Mouse (Mus musculus) stomach, embryonic 14.5 days (tissue): ENCODE measurements around the gene Rgs7bp. TPM values are rescaled to one million over a fixed set of nuclear protein-coding genes. Genes with fewer than 3 reads are reported as not detected.

Experiments
- ATAC-seq: fragments of 200-750 bp; cut with Nextera tagmentation; 2 replicates; pipeline ENCODE4 v1.8.0; 2017; ENCODE audit warnings: low read depth, moderate TSS enrichment; ENCODE audit not compliant: insufficient number of reproducible peaks, insufficient read depth, low FRiP score
- H3K27ac ChIP-seq: fragments of 300-500 bp; sonication (generic); 2 replicates; pipeline ENCODE4 v1.5.1; 2014; ENCODE audit warnings: mild to moderate bottlenecking, low read length, moderate library complexity, mixed read lengths
- H3K27me3 ChIP-seq: fragments of 300-500 bp; sonication (generic); 2 replicates; pipeline ENCODE4 v1.6.1; 2014; ENCODE audit warnings: low read length, control low read depth, mixed read lengths; ENCODE audit not compliant: control insufficient read depth, insufficient read depth
- H3K36me3 ChIP-seq: fragments of 300-500 bp; sonication (generic); 2 replicates; pipeline ENCODE4 v1.6.1; 2014; ENCODE audit warnings: mild to moderate bottlenecking, control low read depth, low read length, moderate library complexity, mixed read lengths; ENCODE audit not compliant: control insufficient read depth, insufficient read depth
- H3K4me1 ChIP-seq: fragments of 300-500 bp; sonication (generic); 2 replicates; pipeline ENCODE4 v1.6.1; 2014; ENCODE audit warnings: low read length, control low read depth, mixed read lengths; ENCODE audit not compliant: control insufficient read depth, insufficient read depth
- H3K4me2 ChIP-seq: fragments of 300-500 bp; sonication (generic); replicated peaks from 2 replicates; pipeline ENCODE4 v1.6.1; 2014; ENCODE audit warnings: low read depth, low read length, control low read depth
- H3K4me3 ChIP-seq: fragments of 300-500 bp; sonication (generic); 2 replicates; pipeline ENCODE4 v1.5.1; 2014; ENCODE audit warnings: low read depth, low read length, control low read depth
- H3K9ac ChIP-seq: fragments of 300-500 bp; sonication (generic); replicated peaks from 2 replicates; pipeline ENCODE4 v1.6.1; 2014; ENCODE audit warnings: low read depth, mild to moderate bottlenecking, control low read depth, low read length, moderate library complexity, mixed read lengths
- H3K9me3 ChIP-seq: fragments of 300-500 bp; sonication (generic); 2 replicates; pipeline ENCODE4 v1.6.1; 2016; ENCODE audit warnings: low read depth, low read length, control low read depth; ENCODE audit not compliant: control insufficient read depth
- WGBS: fragments of 180-500 bp; shearing (Covaris S2); extraction: QIAGEN DNeasy Blood & Tissue Kit; methylation state at CpG from one replicate; pipeline ENCODE4 v1.1.7; 2014; 5-methylcytosine and 5-hydroxymethylcytosine counted together
- polyA plus RNA-seq: library from polyadenylated mRNA; unstranded; fragments of >200 nt; fragmentation: Nextera tagmentation; extraction: Ambion mirVana; gene quantifications from 2 replicates; pipeline ENCODE4 v1.2.1, GENCODE M21; 2014

Rgs7bp gene
- polyA plus RNA-seq = 1.5 and 1.7 TPM in 2 replicates

DNA sequence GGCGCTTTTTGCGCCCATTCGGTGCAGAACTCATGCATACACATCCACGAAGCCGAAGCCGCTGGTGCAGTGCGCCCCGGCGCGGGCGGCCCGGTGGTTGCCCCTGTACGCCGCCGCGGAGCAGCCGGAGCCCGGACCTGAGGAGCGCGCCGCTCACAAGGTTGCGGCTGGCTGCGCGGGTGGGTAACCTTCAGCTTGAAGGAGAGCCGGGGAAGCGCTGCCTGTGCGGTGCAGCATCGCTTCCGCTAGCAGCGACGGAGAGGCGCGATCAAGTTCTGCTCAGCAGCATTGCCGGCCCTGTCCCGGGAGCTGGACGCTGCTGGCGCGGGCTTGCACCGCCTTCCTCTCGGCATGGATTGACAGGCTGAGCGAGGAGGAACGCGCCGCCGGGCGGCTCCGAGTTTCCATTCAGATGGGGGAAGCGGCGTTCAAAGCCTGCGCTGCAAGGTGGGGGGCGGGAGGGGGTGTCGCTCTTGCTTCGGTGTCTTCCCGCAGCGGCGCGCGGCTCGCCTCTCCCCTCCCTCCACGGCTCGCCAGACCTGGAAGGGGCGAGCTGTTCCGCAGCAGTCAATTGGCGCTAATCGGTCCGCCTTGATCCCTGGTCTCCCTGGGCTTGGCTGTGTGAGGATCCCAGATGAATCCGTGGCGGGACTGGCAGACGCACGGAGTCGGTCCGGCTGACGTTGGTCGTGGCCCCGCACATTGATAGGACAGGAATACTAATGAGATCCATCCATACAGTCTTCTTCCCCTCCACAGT lies at the start of gene Rgs7bp:
Gene Rgs7bp, minus strand, starts transcription at position 750 of the 760 bp plus-strand sequence.
- Histone ChIP-seq H3K4me1 (no peaks in the 10 kb centered on the region), H3K36me3 (no peaks in the 10 kb centered on the region), H3K9ac (peak within 1 kb of the TSS; percentile 40; the same call in 1 of the 2 replicates), H3K27ac (no peak within 1 kb of the TSS; the same call in 1 of the 2 replicates), H3K27me3 (no peaks in the 10 kb centered on the region), H3K4me2 (peak within 1 kb of the TSS; percentile 87), H3K9me3 (no peaks in the 10 kb centered on the region), H3K4me3 (peak within 1 kb of the TSS; percentile 57)
- ATAC-seq = peak; percentile 83
- WGBS = under 1% methylated on average over 67 of the region's 75 CpGs

DNA sequence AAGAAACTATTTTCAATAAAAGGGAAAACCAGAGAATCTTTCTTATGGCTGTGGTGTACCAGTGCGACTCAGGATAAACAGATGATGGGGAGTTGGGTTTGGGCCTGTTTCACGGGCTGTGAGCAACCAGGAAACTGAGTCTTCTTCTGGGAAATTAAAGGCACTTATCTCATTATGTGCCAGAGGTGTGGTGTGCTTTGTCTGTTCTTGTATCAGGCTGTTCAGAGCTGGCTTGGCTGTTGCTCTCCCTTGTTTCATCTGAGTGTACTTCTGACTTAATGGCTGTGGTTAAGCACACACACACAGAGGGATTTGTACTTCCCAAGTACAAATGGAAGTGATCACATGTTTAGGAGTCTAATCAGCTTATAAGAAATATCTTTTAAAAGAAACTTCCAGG lies 49.7 kb upstream of the Rgs7bp start:
- Histone ChIP-seq H3K27ac (no peak overlapping the region), H3K36me3 (no peaks in the 10 kb centered on the region), H3K4me2 (no peak overlapping the region), H3K27me3 (no peaks in the 10 kb centered on the region), H3K9ac (no peak overlapping the region), H3K4me1 (no peaks in the 10 kb centered on the region), H3K4me3 (no peak overlapping the region), H3K9me3 (no peaks in the 10 kb centered on the region)
- no peak for ATAC-seq
- WGBS = 72% methylated on average over 2 of the region's 2 CpGs

DNA sequence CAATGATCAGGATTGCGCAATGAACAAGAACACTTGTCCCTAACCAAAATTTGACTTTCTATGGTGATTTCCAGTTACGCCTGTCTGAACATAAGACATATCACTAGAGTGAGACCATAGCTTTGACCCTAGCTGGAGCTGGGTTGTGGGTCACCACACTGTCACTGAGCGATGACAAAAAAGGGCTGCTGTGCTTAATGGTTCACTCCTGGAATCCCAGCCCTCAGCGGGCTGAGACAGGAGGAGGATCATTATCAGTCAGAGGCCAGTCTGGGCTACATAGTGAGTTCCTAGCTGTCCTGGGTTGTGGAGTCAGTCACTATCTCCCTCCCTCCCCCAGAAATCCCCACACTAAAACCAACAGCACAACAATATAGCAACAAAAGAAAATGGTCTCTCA lies 46.0 kb upstream of the Rgs7bp start:
- 81% methylated on average over 4 of the region's 4 CpGs for WGBS
- Histone ChIP-seq H3K4me3 (no peak overlapping the region), H3K4me2 (no peak overlapping the region), H3K36me3 (no peaks in the 10 kb centered on the region), H3K9me3 (no peaks in the 10 kb centered on the region), H3K27me3 (no peaks in the 10 kb centered on the region), H3K4me1 (no peaks in the 10 kb centered on the region), H3K9ac (no peak overlapping the region), H3K27ac (no peak overlapping the region)
- no peak for ATAC-seq

GRCm38 (mm10) chr13:105096316-105096715 lies 41.6 kb upstream of the Rgs7bp start:
- Histone ChIP-seq H3K4me1 (no peaks in the 10 kb centered on the region), H3K27ac (no peak overlapping the region), H3K9ac (no peak overlapping the region), H3K27me3 (no peaks in the 10 kb centered on the region), H3K4me3 (no peak overlapping the region), H3K9me3 (no peaks in the 10 kb centered on the region), H3K4me2 (no peak overlapping the region), H3K36me3 (no peaks in the 10 kb centered on the region)
- WGBS = 61% methylated on average over 2 of the region's 2 CpGs
- ATAC-seq = no peak

- no peaks in the 10 kb centered on the region for H3K27me3 ChIP-seq
- no peak overlapping the region for H3K9ac ChIP-seq
- ATAC-seq = no peak
- no peak overlapping the region for H3K27ac ChIP-seq
- no peaks in the 10 kb centered on the region for H3K9me3 ChIP-seq
- WGBS = 91% methylated on average over 3 of the region's 3 CpGs
- no peak overlapping the region for H3K4me3 ChIP-seq
- no peaks in the 10 kb centered on the region for H3K36me3 ChIP-seq
- no peaks in the 10 kb centered on the region for H3K4me1 ChIP-seq
- H3K4me2 ChIP-seq = no peak overlapping the region
Measured at GRCm38 (mm10) chr13:105089276-105089675, 34.5 kb upstream of the Rgs7bp start.

DNA sequence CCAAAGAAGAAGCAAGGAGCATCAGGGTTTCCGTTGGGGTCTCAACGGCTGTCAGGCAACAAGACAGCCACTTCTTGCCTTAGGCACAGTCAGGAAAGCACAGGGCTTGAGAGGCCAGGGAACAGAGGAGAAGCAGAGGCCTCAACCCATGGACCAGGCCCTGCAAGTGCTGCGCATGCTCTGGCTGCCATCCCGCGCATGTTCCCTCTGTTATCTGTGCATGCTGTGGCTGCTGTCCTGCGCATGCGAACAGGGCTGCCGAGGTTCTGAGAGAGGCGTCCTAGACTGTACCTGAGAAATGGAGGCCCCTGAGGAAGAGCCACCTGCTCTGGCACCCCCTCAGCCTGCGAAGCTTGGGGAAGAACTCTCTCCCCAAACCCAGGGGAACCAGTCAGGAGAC lies 27.1 kb upstream of the Rgs7bp start, which contains the start of gene 4933425L06Rik:
Gene 4933425L06Rik, plus strand, starts transcription at position 261 of the 400 bp plus-strand sequence.
- ATAC-seq = no peak
- WGBS = 87% methylated on average over 10 of the region's 10 CpGs
- Histone ChIP-seq H3K9ac (no peak within 1 kb of the TSS), H3K36me3 (no peaks in the 10 kb centered on the region), H3K9me3 (no peaks in the 10 kb centered on the region), H3K4me1 (no peaks in the 10 kb centered on the region), H3K27ac (no peak within 1 kb of the TSS), H3K4me3 (no peak within 1 kb of the TSS), H3K4me2 (no peak within 1 kb of the TSS), H3K27me3 (no peaks in the 10 kb centered on the region)

- Histone ChIP-seq H3K36me3 (no peaks in the 10 kb centered on the region), H3K27ac (no peak overlapping the region), H3K4me2 (no peak overlapping the region), H3K4me3 (no peak overlapping the region), H3K4me1 (no peaks in the 10 kb centered on the region), H3K9ac (no peak overlapping the region), H3K27me3 (no peaks in the 10 kb centered on the region), H3K9me3 (no peaks in the 10 kb centered on the region)
- 63% methylated on average over 7 of the region's 7 CpGs for WGBS
- ATAC-seq = no peak
Measured at GRCm38 (mm10) chr13:105066890-105067845, 12.4 kb upstream of the Rgs7bp start.

DNA sequence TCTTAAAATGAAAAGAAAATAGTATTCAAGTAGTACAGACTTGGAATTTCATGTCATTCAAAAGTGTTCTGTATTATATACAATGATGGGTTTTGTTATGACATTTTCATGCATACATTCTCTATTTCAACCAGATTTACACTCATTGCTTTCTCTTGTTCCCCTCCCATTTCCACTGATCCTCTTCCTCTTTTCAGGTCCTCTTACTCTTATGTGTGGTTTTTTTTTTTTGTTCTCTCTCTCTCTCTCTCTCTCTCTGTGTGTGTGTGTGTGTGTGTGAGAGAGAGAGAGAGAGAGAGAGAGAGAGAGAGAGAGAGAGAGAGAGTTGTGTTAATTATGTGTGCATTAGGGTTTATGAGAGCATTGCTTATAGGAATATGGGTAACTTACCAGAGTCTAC lies 11.4 kb upstream of the Rgs7bp start:
- Histone ChIP-seq H3K4me2 (no peak overlapping the region), H3K4me3 (no peak overlapping the region), H3K27ac (no peak overlapping the region), H3K9ac (no peak overlapping the region), H3K36me3 (no peaks in the 10 kb centered on the region), H3K27me3 (no peaks in the 10 kb centered on the region), H3K4me1 (no peaks in the 10 kb centered on the region), H3K9me3 (no peaks in the 10 kb centered on the region)
- ATAC-seq = no peak
